Mouse (Mus musculus) stomach, postnatal 0 days (tissue): ENCODE measurements around the gene Col8a1. TPM values are rescaled to one million over a fixed set of nuclear protein-coding genes. Genes with fewer than 3 reads are reported as not detected.

Experiments used
- ATAC-seq: fragments of 200-750 bp; cut with Nextera tagmentation; 2 replicates; pipeline ENCODE4 v1.8.0; 2017; ENCODE audit not compliant: low FRiP score, low TSS enrichment
- DNase-seq: peaks from one replicate; pipeline ENCODE4 v3.0.0-alpha.2; 2016; ENCODE audit warnings: low spot score
- H3K27ac ChIP-seq: fragments of 300-500 bp; sonication (generic); replicated peaks from 2 replicates; pipeline ENCODE4 v1.5.1; 2014; ENCODE audit warnings: mild to moderate bottlenecking, control low read depth
- H3K27me3 ChIP-seq: fragments of 300-500 bp; sonication (generic); 2 replicates; pipeline ENCODE4 v1.6.1; 2014; ENCODE audit warnings: low read length; ENCODE audit not compliant: control insufficient read depth, insufficient read depth
- H3K36me3 ChIP-seq: fragments of 300-500 bp; sonication (generic); 2 replicates; pipeline ENCODE4 v1.6.1; 2014; ENCODE audit warnings: low read length, mixed read lengths; ENCODE audit not compliant: control insufficient read depth, insufficient read depth
- H3K4me1 ChIP-seq: fragments of 300-500 bp; sonication (generic); replicated peaks from 2 replicates; pipeline ENCODE4 v1.6.1; 2014; ENCODE audit warnings: antibody characterized with exemption; ENCODE audit not compliant: control insufficient read depth, insufficient read depth
- H3K4me2 ChIP-seq: fragments of 300-500 bp; sonication (generic); replicated peaks from 2 replicates; pipeline ENCODE4 v1.6.1; 2014; ENCODE audit warnings: low read depth, mild to moderate bottlenecking, control low read depth, moderate library complexity
- H3K4me3 ChIP-seq: fragments of 300-500 bp; sonication (generic); 2 replicates; pipeline ENCODE4 v1.5.1; 2014; ENCODE audit warnings: low read depth, low read length, control low read depth
- H3K9ac ChIP-seq: fragments of 300-500 bp; sonication (generic); 2 replicates; pipeline ENCODE4 v1.6.1; 2014; ENCODE audit warnings: mild to moderate bottlenecking, low read length, control low read depth, mixed read lengths
- H3K9me3 ChIP-seq: fragments of 300-500 bp; sonication (generic); 2 replicates; pipeline ENCODE4 v1.6.1; 2016; ENCODE audit warnings: low read length; ENCODE audit not compliant: control insufficient read depth
- CTCF ChIP-seq: IDR thresholded peaks from 2 replicates; pipeline ENCODE4 v1.5.1; 2016; ENCODE audit warnings: antibody characterized with exemption, low read depth, mild to moderate bottlenecking, moderate library complexity
- EP300 ChIP-seq: optimal IDR thresholded peaks from 2 replicates; pipeline ENCODE3; 2016; ENCODE audit warnings: antibody characterized with exemption
- WGBS: fragments of 180-500 bp; shearing (Covaris S2); extraction: QIAGEN DNeasy Blood & Tissue Kit; methylation state at CpG from one replicate; pipeline ENCODE4 v1.1.7; 2014; 5-methylcytosine and 5-hydroxymethylcytosine counted together
- polyA plus RNA-seq: library from polyadenylated mRNA; unstranded; fragments of >200 nt; fragmentation: Nextera tagmentation; extraction: Ambion mirVana; gene quantifications from 2 replicates; pipeline ENCODE4 v1.2.1, GENCODE M21; 2015

Col8a1 gene
- polyA plus RNA-seq, 1 experiment from 2014 or later, result 36.8 TPM

DNA sequence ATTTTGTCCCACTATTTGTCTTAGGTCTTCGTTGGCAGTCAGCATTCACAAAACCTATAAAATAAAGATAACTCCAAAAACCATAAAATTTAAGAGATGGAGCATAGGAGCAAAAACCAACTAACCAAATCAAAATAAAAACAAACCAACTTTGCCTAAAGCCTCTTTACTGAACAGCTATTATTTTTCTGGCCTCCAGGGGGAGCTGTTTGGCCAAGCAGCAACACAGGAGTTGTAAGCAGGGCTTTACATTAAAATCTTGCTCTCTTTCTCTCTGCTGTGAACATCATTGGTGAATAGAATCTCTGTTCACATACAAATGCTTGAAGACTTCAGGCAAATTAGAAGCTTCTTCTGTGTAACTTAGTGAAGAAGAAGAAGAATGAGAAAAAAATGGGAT, 142.8 kb downstream of the Col8a1 start:
- H3K9ac ChIP-seq, result no peak overlapping the region
- H3K9me3 ChIP-seq, result no peaks in the 10 kb centered on the region
- no peak for DNase-seq
- H3K4me3 ChIP-seq, result no peak overlapping the region
- no peaks in the 10 kb centered on the region for H3K4me1 ChIP-seq
- H3K27ac ChIP-seq, result no peak overlapping the region
- no peaks in the 10 kb centered on the region for H3K36me3 ChIP-seq
- no peaks in the 10 kb centered on the region for H3K27me3 ChIP-seq
- TF ChIP-seq EP300 (no peak), CTCF (peak; percentile 86)
- no peak for ATAC-seq
- no peak overlapping the region for H3K4me2 ChIP-seq
- 5% methylated on average over 1 of the region's 1 CpGs for WGBS

DNA sequence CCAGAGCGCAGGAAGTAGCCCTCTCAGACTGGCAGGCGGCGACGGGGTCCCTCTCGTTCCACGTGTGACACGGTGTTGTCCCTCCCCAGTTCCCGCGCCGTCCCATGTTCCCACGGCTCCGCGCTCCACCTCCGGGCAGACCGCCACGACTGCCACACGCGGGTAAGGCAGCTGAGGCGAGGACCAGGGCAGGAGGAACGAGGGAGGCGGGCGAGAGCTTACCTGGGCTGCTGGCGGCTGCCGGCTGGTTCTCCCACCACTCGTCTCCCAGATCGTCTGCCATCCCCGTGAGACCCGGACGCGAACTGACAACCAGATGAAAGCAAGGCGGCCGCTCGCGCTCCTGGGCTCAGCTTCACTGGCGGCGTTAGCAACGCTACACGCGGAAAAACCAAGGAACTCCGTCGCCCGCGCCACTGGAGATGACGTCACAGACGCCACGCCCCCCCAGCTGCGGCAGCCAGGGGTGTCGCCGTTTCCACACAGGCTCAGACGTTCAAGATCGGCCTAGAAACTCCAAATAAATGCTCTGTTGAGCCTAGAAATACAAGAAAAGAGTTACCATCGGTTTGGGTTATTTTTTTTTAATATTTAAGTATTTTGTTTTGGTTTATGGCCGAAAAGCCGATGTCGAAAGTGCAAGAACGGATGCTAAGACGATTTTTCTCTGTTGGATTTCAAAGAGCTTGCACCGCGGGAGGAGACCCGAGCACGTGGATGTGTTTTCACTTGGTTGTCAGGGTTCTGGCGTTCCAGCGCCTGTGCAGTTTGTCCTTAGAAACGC, 147.9 kb downstream of the Col8a1 start, which contains the start of gene Cmss1:
Gene Cmss1 (minus strand): TSS at position 421 of the 784 bp plus-strand sequence.
- Histone ChIP-seq H3K27ac (0 out of 2 replicates have a peak within 1 kb of the TSS, but pooled peaks have one; percentile 45), H3K27me3 (no peaks in the 10 kb centered on the region), H3K9ac (peak within 1 kb of the TSS; percentile 71), H3K4me1 (no peaks in the 10 kb centered on the region), H3K4me3 (peak within 1 kb of the TSS; percentile 95), H3K4me2 (peak within 1 kb of the TSS; percentile 86), H3K9me3 (no peaks in the 10 kb centered on the region), H3K36me3 (no peaks in the 10 kb centered on the region)
- DNase-seq, result peak; percentile 94
- TF ChIP-seq CTCF (peak; percentile 28; the same call in 1 of the 2 replicates), EP300 (peak; percentile 66)
- under 1% methylated on average over 64 of the region's 64 CpGs for WGBS
- ATAC-seq, result peak; percentile 93

DNA sequence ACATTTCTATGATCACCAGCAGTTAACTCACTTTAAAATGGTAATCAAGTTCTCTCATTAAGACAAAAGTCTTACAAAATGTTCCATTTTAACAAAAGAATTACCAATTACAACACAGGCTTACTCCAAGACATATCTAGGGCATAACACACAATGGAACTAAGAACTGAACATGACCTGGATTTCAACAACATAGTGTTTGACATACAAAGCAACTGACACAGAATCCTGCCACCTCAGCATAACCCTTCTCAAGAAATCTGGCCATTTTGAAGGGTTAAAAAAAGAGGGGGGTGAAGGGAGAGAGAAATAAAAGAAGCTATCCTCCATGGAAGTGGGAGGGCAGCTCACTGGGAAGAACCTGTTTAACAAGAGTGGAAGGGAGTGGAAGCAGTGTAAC, 153.5 kb downstream of the Col8a1 start:
- Histone ChIP-seq H3K9me3 (no peaks in the 10 kb centered on the region), H3K4me2 (no peak overlapping the region), H3K27ac (no peak overlapping the region), H3K4me3 (no peak overlapping the region), H3K36me3 (no peaks in the 10 kb centered on the region), H3K9ac (no peak overlapping the region), H3K27me3 (no peaks in the 10 kb centered on the region), H3K4me1 (no peaks in the 10 kb centered on the region)
- DNase-seq (no peak), ATAC-seq (no peak)
- TF ChIP-seq EP300 (no peak), CTCF (no peak)

DNA sequence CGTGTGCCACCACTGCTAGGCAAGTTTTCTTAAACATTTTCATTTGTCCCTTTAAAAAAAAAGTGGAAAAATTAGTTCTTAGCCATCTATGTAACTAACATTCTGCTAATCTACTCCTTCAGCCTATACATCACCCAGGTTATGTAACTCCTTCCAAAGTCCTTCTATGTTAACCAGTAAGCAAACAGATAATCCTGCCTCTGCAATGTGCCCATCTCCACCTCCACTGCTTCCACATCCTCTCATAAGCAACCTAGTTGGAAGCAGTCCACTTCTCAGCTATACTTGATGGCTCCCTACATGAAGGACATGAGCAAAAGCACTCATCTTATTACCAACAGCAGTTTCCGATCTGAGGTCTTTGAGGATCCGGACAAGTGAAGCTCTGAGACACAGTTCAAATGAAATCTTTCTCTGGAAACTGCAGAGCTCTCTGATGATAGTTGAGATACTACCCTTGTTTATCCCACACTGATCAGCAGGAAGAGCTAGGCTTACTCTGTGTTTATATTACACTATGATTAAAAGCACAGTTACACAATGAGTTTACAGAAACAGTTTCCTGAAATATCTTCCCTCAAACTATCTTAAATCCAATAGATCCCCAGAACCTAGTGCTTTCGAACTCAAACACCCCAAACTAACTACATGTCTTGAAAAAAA, 157.1 kb downstream of the Col8a1 start:
- Histone ChIP-seq H3K27me3 (no peaks in the 10 kb centered on the region), H3K36me3 (no peaks in the 10 kb centered on the region), H3K27ac (no peak overlapping the region), H3K4me1 (no peaks in the 10 kb centered on the region), H3K4me3 (no peak overlapping the region), H3K9ac (no peak overlapping the region), H3K4me2 (no peak overlapping the region), H3K9me3 (no peaks in the 10 kb centered on the region)
- 72% methylated on average over 4 of the region's 4 CpGs for WGBS
- ATAC-seq, result no peak
- no peak for TF ChIP-seq EP300
- no peak for DNase-seq

DNA sequence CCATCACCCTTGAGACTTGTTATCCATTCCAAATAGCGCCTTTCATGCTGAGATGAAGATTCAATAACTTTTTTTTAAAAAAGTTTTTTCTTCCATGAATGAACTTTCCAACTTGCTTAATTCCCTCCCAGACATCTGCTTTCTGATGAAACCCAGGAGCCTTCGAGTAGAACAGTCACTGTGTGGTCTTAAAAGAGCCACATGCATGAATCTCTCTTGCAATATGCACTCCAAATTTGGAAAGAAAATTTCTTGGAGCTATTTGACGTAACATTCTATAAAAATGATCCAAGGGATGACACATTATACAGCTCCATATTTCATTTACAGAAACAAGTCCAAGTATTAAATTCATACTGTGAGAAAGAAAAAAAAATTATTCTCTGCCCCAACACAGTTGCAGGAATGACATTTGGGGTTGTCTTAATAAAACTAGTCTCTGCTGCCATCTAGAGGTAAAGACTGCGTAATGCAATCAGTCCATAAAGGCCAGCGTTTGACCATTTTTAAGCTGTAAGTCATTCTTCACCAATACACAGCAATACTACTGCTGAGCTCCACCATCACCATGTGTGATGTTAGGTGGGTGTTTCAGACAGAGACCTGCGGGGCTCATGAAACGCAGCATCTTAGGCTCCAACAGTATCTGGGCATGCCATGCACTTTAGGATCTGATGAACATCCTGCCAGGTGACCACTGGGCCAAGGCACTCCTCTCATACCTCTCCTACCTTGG, 160.9 kb downstream of the Col8a1 start:
- Histone ChIP-seq H3K27me3 (no peaks in the 10 kb centered on the region), H3K9ac (no peak overlapping the region), H3K9me3 (no peaks in the 10 kb centered on the region), H3K4me3 (no peak overlapping the region), H3K4me1 (no peaks in the 10 kb centered on the region), H3K27ac (no peak overlapping the region), H3K36me3 (no peaks in the 10 kb centered on the region), H3K4me2 (no peak overlapping the region)
- WGBS, result 26% methylated on average over 7 of the region's 7 CpGs
- ATAC-seq (peak; percentile 71; the same call in 1 of the 2 replicates), DNase-seq (no peak)
- TF ChIP-seq EP300 (no peak), CTCF (peak; percentile 92)
